Mouse (Mus musculus) common myeloid progenitor, adult 5-6 weeks (primary cell): ENCODE results near the gene Ly6g. TPM values are rescaled to one million over a fixed set of nuclear protein-coding genes. Genes with fewer than 3 reads are reported as not detected.
"Not testable (repeated sequence)": the region's sequence is repeated elsewhere in the genome, so short reads cannot be mapped to it uniquely, and the experiment has no call there.

ENCODE experiments used
- ATAC-seq: replicated peaks from 2 replicates; pipeline ENCODE4 v1.8.0; 2016; ENCODE audit warnings: low read depth, mild to moderate bottlenecking, moderate TSS enrichment, inconsistent platforms; ENCODE audit not compliant: poor library complexity, severe bottlenecking
- total RNA-seq: library from RNA; stranded (forward); fragments of 200-1000, 187-1606 nt; gene quantifications from 2 replicates; pipeline ENCODE4 v1.2.3, GENCODE M21; 2017

Ly6g gene
- total RNA-seq, result 2.0 TPM in 1 of 2 replicates, not detected in the other

- ATAC-seq, result no peak
Measured at GRCm38 (mm10) chr15:75154940-75155339, at the start of gene Ly6g. Gene Ly6g (plus strand): TSS chr15:75155240.

DNA sequence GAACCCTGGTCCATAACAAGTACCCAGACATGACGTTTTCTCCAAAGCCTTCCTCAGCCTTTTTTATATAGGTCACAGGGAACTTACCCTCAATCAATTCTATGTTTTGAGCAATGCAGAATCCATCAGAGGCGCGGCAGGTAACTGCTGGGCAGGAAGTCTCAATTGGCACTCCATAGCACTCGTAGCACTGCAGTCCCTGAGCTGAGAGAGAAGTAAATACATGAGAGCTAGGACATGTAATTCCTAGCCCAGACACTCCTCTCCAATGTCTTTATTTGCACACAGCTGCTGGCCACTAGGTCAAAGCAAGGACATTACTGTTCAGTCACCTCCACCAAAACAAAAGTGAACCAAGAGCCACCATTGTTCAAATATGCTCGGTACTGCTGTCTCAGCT is 44.6 kb upstream of the Ly6g start:
- ATAC-seq, result not testable (repeated sequence)

DNA sequence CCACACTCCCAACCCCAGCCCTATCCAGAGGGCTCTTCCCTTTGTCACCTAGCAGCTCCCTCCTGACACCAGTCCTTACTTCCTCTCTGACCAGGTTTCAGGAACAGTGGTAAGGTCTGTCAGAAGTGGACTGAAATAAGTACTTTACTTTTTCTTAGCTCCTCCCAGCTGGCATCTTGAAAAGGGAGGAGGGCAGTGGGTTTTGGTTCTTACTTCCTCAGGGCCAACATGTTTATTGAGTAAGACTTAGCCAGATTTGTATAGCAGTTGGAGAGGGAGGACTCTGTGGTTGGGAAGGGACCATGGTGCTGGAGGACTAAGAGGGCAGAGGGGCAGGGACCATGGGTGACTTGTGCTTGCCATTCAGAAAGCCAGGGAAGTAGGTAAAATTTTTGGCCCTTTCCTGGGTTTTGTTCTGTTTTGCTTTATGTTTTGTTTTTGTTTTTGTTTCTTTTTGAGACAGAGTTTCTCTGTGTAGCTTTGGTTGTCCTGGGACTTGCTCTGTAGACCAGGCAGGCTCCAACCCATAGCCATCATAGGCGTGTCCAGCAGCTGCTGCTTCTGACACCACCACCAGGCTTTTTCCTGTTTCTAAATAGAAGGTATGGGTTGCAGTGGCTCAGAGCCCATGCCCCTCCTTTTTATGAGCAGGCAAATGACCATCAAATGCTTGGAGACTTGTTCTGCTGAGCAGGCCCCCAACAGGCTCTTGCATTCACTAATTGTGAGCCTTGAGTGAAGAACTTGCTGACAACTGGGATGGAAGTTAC is 43.0 kb upstream of the Ly6g start, which contains the start of gene Ly6c2:
Ly6c2 (minus strand) TSS at position 110 of the 770 bp plus-strand sequence.
- ATAC-seq, result peak; percentile 97

DNA sequence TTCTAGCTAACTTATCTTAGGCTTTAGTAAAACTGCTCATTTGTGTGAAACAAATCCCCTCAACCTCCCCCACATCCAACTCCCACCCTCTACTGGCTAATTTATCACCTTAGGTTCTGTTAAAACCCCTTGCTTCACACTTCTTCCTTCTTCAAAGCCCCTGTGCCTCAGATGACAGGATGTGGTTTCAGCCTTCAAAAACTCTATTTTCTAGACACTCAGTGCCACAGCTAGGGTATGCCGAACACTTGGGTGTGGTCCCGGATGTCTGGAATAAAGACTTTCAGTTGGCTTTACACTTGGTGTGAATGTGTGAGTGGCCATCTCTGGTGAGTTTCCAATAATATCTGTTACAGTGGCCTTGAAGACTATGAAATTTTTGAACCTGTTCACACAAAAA is 38.5 kb upstream of the Ly6g start:
- ATAC-seq, result 0 out of 2 replicates have a peak, but pooled peaks have one; percentile 31

DNA sequence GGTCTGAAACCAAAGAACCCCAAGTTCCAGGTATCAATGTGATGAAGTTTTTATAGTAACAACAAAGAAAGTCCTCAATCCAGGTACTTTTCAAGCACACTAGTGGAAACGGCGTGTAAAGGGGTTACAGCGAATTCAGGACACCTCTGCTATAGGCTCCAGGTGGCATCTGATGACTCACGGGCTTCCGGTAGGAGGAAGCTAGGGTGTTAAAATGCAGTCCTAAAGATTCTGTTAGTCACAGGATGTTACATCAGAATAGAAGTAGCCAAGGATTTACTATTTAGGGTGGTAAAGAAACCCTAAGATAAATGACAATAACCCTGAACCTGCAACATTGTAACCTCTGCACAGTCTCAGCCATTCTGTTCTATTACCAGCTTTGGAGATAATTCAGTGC is 37.6 kb upstream of the Ly6g start:
- not testable (repeated sequence) for ATAC-seq

- ATAC-seq, result not testable (repeated sequence)
Measured at GRCm38 (mm10) chr15:75118742-75119141, 36.3 kb upstream of the Ly6g start.

GRCm38 (mm10) chr15:75120066-75120465 is 35.0 kb upstream of the Ly6g start:
- peak; percentile 73; the same call in 1 of the 2 replicates for ATAC-seq

GRCm38 (mm10) chr15:75132346-75132745 is 22.7 kb upstream of the Ly6g start:
- not testable (repeated sequence) for ATAC-seq

GRCm38 (mm10) chr15:75135090-75135783 is 19.8 kb upstream of the Ly6g start:
- ATAC-seq, result peak; percentile 90

DNA sequence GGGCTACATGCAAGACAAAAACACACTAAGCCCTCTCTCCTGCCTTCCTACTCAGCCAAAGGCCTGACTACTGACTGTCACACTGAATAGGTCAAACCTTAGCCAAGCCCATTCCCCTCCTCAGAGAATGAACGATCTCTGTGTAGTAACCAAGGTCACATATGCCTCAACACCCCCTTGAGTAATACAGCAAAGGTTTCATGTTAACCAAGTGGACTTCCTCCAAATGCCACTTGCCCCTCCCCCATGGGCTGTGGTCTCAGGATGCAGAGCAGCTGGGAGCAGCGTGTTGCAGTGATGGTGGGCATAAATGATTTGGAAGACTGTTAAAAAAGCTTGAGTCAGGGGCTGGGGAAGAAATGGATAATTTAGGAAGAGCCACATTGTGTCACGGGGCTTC is 17.3 kb upstream of the Ly6g start:
- peak; percentile 39; the same call in 1 of the 2 replicates for ATAC-seq

DNA sequence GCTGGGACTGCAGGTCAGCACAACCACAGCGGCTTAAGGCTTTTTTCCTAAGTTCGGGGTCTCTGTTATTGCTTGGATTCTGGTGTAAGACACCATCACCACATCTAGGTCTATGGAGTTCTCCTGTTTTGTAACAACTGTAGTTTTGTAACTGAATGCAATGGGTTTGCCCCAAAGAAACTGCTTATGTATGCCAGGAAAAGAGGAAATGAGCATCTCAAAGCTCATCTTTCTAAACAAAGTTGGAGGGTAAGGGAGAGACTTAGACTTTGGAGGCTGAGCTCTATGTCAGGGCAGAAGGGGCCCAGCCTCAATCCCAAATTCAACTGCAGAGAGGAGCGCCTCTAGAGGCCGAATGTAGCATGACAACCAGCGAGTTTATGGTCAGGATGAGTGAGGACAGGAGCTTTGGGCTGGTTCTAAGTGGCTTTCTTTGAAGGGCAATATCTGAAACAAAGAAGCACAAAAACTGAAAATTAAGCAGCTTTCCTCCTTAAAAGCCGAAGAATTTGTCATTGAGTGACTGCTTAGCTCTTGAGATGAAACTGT is 13.2 kb upstream of the Ly6g start:
- ATAC-seq, result not testable (repeated sequence)

DNA sequence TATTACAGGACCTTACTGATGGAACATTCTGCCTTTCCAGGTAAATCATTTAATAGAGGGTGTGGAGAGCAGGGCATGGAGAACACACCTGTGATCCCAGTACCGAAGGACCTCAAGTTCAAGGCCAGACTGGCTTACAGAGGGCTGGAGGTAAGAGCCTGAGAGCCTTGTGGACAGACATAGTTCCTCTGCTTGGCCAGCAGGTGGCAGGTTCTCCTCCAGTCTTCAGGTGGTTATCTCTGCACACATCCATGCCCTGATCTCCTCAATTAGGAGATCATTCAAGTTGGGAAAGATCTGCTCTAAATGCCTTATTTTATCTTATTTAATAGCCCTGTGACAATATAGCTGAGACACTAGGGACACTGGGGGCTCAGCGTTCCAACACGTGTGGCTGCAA is 11.3 kb upstream of the Ly6g start:
- ATAC-seq, result peak; percentile 65; the same call in 1 of the 2 replicates

DNA sequence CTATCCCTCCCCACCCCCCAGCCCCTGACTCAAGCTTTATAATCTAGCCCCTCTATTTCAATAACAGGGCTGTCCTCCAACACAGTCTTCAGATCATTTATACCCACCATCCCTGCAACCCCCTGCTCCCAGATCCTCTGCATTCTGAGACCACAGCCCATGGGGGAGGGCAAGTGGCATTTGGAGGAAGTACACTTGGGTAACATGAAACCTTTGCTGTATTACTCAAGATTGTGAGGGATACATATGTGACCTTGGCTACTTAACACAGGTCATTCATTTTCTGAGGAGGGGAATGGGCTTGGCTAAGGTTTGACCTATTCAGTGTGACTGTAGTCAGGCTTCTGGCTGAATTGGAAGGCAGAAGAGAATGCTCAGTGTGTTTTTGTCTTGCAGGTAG is 2.0 kb upstream of the Ly6g start:
- no peak for ATAC-seq

GRCm38 (mm10) chr15:75157646-75158045 is 2.6 kb downstream of the Ly6g start:
- no peak for ATAC-seq

GRCm38 (mm10) chr15:75175506-75175905 is 20.5 kb downstream of the Ly6g start:
- ATAC-seq, result peak; percentile 63; the same call in 1 of the 2 replicates

- no peak for ATAC-seq
Measured at GRCm38 (mm10) chr15:75186291-75186690, 31.3 kb downstream of the Ly6g start.

GRCm38 (mm10) chr15:75189116-75189515 is 34.1 kb downstream of the Ly6g start:
- ATAC-seq, result no peak

DNA sequence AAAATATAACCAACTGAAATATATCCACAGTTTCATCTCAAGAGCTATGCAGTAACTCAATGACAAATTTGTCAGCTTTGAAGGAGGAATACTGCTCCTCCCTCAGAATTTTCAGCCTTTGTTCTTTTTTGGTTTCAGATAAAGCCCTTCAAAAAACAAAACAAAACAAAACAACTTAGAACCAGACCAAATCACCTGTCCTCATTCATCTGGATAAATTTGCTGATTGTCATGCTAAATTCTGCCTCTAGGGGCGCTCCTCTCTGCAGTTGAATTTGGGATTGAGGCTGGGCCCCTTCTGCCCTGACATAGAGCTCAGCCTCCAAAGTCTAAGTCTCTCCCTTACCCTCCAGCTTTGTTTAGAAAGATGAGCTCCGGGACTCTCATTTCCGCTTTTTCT is 35.5 kb downstream of the Ly6g start:
- not testable (repeated sequence) for ATAC-seq
